Mouse (Mus musculus) spleen, postnatal 36 days (tissue): Measurements from ENCODE around the gene Pigg.

Experiments used
- DNase-seq, 2 experiments: peaks; one replicate each; pipeline ENCODE4 v3.0.0; 2022; ENCODE audit warnings: low spot score in 2 of 2, mixed read lengths in 1 of 2

Pigg gene

DNA sequence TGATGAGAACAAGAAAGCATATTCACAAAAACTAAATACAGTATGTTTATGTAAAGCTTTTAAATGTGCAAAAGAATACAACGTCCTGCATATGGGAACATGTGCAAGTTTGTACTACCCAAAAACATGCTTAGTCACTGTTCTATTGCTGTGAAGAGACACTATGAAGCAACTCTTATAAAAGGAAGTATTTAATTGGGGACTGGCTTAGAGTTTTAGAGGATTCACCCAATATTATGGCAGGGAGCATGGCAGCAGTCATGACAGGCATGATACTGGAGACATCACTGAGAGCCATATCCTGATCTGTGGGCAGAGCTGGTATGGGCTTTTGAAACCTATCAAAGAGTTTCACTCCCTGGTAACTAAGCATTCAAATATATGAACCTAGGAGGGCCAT, 45.5 kb downstream of the Pigg start:
- no peak for DNase-seq

DNA sequence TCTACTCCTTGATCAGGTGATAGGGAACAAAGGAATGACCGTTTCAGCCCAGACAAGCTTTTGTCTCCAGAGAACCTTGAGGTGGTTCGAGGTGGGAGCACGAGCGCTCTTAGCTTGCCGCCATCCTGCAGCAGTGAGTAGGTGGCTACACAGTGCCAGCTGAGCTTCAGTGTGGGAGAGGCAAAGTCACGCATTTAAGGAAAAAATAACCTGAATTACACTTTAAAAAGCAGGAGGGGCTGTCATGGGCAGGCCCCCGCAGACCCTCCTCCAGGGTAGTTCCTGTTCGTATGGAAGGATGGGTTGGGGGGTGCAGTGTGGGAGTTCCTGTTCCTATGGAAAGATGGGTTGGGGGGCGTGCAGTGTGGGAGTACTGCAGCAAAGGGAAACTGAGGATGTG, 47.1 kb downstream of the Pigg start:
- no peak for DNase-seq

DNA sequence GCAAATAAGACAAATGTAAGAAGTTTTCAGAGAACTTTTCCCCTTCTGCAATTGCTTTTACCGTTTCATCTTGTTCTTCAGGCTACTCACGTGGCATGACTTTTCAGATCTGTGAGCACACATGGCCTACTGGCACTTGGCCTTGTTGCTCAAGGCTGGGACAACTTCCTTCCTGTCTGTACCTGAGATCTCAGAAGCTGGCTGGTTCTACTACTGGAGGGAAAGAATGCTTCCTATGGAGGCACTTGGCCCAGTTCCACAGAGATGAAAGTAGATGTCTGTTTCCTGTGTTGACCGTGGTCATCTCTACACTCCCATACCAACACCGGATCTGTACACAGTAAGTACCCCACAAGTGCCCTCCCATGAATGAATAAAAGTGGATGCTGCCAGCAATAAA, 47.8 kb downstream of the Pigg start:
- DNase-seq: no peak

DNA sequence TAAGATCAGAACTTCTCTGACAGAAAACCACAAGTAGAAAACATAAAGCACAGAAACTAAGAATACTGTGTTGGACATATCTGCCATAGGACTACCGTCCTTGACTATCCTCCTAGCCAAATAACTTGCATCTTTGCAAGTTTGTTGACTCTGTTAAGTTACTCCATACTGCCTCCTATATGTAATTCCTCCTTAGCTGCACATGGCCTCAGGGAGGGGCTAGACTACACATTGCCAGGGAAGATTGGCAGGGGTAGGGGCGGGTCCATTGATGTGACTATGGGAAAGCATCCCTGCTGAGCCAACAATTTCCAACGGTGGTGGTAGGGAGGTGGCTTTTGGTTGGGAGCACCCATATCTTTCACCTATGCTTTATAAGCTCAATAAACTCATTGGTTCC, 49.9 kb downstream of the Pigg start:
- DNase-seq: no peak

DNA sequence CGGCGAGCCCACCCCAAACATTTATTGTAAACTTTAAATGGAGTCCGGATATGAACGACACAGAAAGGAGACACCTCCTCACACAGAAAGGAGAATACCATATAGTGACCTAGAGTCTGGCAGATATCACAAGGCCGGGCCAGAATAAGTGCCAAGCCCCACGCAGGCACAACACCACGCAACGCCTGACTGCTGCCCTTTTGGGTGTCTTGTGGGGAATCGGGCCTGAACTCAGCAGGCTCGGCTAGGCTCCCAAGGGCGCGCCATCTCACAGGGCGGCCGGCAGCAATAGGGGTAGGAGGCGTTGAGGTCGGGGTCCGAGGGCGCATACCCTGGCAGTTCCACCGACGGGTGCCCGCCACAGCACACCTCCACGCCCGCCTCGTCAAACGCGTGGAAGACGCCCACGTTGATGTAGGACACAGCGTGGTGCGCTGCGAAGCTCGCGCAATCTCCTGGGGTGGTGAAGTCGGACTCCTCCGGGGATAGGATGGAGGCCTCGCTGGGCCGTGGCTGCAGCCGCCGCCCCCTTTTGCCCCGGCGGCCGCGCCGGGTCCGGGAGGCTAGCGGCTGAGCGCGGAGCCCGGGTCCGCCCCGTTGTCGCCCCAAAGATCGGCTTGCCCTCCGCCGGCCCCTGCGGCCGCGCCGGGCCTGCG, 54.0 kb downstream of the Pigg start:
- no peak for DNase-seq

DNA sequence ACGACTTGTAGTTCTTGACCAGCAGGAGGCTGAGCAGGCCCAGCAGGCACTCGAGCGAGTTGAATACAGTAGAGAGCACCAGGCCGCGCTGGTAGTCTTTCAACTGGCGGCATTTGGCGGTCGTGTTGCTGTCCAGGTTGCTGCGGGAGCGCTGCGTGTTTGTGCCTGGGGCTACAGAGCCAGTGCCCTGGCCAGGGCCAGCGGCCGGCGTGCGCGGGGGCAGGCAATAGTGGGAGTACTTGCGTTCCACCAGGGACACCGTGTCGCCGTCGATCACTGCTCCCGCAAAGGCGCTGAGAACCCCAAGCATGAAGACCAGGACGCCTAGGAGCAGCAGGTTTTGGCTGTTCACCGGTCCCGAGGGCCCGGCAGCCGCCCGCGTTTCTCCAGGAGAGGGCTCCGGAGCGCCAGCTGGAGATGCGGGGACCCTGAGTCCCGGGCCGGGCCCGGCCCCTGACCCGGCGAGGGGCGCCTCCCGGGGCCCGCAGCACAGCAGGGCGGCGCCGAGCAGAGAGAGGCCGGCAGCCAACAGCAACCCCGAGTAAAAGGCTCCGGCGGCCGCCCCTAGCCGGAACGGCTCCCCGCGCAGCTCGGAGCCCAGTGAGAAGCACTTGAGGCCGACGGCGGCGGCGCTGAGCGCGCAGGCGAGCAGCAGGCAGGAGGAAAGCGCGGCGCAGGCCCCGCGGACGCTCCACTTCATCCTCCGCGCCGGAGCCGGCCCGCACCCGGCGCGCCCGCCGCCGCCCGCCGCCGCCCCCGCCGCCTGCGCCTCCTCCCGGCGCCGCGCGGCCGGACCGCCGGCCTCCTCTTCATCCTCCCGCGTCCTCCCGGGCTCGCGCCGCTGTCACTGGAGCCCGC, 54.8 kb downstream of the Pigg start:
- DNase-seq: no peak

DNA sequence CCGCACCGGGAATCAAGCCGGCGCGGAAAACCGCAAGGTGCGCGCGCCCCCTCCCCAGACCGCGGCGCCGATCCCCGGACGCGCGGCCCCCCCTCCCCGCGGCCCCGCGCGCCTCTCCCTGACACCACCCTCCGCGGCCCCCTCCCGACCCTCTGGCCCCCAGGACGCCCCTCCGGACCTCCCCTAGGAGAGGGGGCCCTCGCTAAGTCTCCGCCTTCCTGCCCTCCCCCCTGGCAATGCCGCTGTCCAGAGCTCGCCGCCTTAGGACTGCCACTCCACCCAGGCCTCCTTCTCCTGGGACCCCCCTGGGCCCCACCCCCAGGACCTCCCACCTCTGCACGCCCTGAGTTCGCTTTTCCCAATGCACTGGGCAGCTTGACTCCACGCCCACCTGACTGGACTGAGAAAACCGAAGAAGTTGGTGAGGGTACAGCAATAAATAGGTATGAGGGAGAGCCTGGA, 55.5 kb downstream of the Pigg start, which contains the start of gene Gm42517:
Gene Gm42517, minus strand, starts transcription at position 52 of the 462 bp plus-strand sequence.
- no peak for DNase-seq

DNA sequence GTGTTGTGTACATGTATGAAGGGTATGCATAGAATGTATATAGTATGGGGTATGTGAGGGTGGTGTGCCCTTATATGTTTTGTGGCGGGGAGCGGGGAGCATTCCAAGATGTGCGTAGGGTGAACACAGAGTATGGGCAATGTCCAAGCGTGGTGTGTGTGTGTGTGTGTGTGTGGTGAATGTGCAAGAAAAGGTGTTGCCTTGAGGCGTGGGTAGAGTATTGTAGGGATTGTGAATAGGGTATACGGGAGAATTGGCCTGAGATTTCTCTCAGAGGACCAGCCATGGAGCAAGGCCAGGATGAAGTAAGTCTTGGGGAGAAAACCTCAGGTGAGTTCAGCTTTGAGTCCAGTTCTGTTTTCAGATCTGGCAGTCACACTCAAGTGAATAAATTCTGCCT, 56.0 kb downstream of the Pigg start:
- DNase-seq: no peak

DNA sequence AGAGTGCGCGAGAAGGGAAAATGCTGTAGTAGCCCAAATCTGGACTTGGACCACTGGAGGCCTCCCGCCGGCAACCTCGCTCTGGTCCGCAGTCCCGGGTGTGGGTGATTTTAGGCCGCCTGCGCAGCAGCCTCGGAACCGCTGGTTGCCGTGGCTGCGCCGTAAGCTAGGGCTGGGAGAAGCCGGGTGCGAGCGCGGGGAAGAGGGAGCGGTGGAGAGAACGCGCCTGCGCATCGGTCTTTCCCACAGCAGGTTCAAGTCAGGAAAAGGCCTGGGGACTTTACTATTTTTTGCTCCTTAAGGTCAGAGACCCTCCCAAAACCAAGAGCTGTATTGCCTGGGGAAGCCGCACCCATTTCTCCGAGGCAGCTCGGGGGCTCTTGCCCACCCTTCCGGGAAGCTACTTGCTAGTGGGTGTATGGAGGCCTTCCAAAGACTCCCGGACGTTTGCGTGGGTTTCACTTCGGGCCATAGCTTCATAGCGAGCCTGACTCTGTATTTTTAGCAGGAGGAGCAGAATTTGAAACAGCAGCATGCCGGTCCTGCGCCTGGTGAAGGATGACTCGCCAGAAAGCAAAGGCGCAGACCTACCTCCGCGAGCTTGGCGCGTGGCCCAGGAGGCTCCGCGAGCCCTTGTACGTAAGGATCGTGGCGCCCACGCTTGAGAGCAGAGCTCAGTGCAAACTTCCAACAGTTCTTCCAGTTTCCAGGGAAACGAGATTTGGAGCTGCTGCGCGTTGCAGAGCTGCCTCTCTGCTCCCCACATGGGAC, 56.6 kb downstream of the Pigg start:
- DNase-seq: no peak

DNA sequence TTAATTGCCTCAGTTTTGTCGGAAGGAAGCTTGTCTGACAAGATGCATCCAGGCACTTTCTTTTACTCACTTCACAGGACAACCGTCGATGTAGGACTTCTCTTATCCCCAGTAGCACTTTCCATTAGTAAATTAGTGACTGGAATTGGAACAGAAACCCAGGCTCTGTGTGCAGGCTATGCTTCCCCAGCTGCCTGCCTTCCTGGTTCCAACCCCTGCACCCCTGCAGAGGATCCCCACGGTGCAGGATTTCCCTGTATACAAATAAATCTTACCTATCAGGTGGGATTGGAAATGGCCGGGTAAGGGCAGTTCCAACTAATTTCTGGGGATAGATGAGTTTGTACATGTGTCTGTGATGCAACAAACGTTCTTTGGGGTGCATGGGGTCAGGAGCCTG, 57.6 kb downstream of the Pigg start:
- no peak for DNase-seq

DNA sequence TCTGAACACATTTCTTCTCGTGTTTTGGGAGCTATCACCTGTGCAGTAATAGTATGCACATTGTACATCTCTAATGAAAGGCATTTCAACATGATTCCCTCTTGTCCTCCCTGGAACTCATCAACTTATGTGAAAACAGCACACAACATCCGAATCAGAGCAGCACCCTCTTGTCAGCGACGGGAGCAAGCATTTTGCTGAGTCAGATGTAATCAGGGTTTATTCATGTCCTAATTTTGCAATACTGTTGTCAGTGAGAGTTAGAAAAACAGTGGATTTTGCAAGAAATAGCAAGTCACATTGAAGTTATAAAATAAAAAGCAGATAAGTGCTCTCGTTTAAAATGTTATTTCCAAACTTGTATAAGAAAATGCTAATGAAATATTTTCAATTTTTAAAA, 61.7 kb downstream of the Pigg start:
- no peak for DNase-seq

DNA sequence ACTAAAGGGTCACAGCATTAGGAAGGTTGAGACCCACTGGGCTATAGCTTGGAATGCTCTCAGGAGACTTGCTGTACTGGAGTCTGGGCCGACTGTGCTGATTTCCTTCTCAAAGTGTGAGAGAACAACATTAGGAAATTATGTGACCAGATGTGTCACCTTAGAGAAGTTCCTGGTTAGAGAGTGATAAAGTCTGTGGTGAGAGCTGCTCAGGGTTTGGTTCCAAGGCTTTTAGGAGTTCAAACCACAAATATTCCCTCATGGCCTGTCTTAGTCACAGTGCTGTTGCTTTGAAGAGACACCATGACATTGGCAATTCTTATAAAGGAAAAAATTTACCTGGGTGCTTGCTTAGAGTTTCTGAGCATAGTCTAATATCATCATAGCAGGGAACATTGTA, 63.6 kb downstream of the Pigg start:
- no peak for DNase-seq

DNA sequence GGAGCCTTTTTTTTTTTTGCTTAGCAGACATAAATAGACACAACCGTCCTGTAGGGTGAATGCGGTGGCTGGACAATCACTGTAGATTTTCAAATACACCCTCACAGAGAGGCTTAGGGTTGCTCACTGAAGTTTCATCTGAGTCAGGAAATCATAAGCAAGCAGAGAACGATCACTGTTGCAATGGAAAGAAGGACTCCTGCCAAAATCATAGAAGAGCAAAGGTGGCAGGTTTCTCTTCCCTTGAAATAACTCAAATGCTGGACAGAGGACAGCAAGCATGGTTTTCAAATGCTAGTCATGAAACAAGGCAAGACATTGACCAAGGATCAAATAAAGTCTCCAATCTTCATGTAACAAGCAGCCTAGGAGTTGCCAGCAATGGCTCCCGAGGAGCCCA, 65.9 kb downstream of the Pigg start:
- no peak for DNase-seq

DNA sequence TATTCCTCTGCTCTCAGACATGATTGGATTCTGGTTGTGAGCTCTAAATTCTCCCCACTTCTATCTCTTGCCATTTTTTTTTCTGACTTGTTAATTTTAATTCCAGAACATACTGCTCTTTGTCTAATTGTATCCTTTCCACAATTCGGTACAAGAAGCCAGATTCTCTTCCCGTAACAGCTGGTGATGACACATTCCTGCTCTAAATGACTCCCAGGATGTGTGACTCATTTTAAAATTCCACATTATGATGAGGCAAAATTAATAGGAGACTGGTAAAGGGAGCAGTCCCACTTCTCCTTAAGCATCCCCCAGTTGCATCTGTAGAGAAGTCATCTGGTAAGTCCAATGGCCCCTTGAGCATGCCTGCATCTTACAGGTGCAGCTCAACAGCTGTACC, 73.2 kb downstream of the Pigg start:
- no peak for DNase-seq

DNA sequence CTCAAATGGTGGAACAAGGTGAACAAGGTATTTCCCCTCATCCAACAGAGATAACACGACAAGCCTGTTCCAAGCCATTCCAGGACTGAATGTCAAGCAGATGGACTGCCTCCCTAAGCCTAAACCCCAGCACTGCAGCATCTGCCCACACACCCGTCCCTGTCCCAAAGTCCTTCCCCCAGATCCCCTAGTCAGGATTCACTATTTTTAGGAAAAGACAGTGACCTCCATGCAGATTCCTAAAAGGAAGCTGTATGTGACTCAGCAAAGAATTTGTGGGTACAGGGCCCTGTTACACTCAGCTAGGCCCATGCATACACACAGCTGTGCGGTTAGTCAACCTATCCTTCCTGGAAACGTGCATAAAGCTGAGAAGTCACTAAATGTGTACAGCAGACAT, 74.0 kb downstream of the Pigg start:
- DNase-seq: no peak

DNA sequence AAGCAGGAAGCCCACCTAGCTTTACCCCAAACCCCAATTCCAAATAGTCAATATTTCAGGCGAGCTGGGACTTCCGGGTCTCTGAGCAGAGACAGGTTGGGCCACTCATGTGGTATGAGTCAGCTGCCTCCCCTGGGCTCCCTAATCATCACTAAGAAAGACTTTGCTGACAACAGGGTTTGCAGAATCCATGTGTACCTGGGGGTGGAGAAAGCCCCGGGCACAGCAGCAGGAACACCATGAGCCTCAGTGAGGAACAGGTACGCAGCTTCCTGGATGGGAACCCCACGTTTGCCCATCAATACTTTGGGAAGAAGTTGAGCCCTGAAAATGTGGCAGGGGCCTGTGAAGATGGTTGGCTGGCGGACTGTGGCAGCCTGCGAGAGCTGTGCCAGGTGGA, 75.8 kb downstream of the Pigg start, which contains the start of gene Pde6b:
Gene Pde6b, plus strand, starts transcription at position 191 of the 400 bp plus-strand sequence.
- DNase-seq: no peak

DNA sequence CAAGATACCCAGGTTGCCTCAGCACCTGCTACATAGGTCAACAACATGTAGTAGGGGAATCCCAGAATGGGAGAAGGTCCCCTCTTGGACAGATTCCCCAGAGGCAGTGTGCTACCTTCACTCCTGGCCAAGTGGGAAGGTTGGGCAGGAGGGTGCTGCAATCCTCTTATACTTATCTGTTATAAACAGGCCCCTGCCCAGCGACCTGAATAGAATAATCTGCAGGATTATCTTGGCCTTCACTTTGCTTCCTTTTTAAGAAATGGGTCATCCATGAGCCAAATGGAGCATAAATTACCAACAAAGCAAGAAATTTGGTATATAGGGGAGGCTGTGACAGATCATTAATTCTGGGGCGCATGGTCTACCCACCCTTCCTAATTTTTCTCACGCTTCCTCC, 77.3 kb downstream of the Pigg start:
- no peak for DNase-seq
